Mouse (Mus musculus): Measurements from ENCODE around the gene Dbx2. TPM values are rescaled to one million over a fixed set of nuclear protein-coding genes. Genes with fewer than 3 reads are reported as not detected.

Dbx2 gene
- total RNA-seq (2021) = 10 to 100 TPM; 26.8 to 41.9 TPM

GRCm38 (mm10) chr15:95655860-95656259, at the start of gene Dbx2:
Gene Dbx2 (minus strand): TSS chr15:95655960.
- DNase-seq = no peak

- DNase-seq = no peak
These were observed 46.4 kb upstream of the Dbx2 start for GRCm38 (mm10) chr15:95702206-95702605.

GRCm38 (mm10) chr15:95701573-95701972, 45.8 kb upstream of the Dbx2 start:
- DNase-seq = no peak

- no peak for DNase-seq
These were observed 43.6 kb upstream of the Dbx2 start for GRCm38 (mm10) chr15:95699371-95699770.

GRCm38 (mm10) chr15:95693759-95694158, 38.0 kb upstream of the Dbx2 start:
- DNase-seq = peak in 1 of 2 experiments; percentile 34

GRCm38 (mm10) chr15:95691594-95691993, 35.8 kb upstream of the Dbx2 start:
- DNase-seq = no peak

- DNase-seq = no peak
These were observed 35.4 kb upstream of the Dbx2 start for GRCm38 (mm10) chr15:95691129-95691528.

- DNase-seq = no peak
These were observed 26.9 kb upstream of the Dbx2 start for GRCm38 (mm10) chr15:95682620-95683019.

- DNase-seq = no peak
These were observed 19.9 kb upstream of the Dbx2 start for GRCm38 (mm10) chr15:95675645-95676044.

- peak in 1 of 2 experiments; percentile 31 for DNase-seq
These were observed 19.4 kb upstream of the Dbx2 start for GRCm38 (mm10) chr15:95675176-95675575.

- DNase-seq = peak; percentile 67 to 72
These were observed 11.4 kb upstream of the Dbx2 start for GRCm38 (mm10) chr15:95667209-95667608.

- DNase-seq = no peak
These were observed 9.2 kb upstream of the Dbx2 start for GRCm38 (mm10) chr15:95665002-95665401.

- DNase-seq = no peak
These were observed 6.0 kb upstream of the Dbx2 start for GRCm38 (mm10) chr15:95661718-95662117.

GRCm38 (mm10) chr15:95660368-95660767, 4.6 kb upstream of the Dbx2 start:
- DNase-seq = no peak

GRCm38 (mm10) chr15:95654211-95654897, 1.4 kb downstream of the Dbx2 start:
- DNase-seq = peak in 1 of 2 experiments; percentile 24

GRCm38 (mm10) chr15:95653812-95654210, 1.9 kb downstream of the Dbx2 start:
- DNase-seq = no peak

- no peak for DNase-seq
These were observed 2.7 kb downstream of the Dbx2 start for GRCm38 (mm10) chr15:95652898-95653707.

GRCm38 (mm10) chr15:95651824-95652223, 3.9 kb downstream of the Dbx2 start:
- DNase-seq = no peak

- no peak for DNase-seq
These were observed 12.2 kb downstream of the Dbx2 start for GRCm38 (mm10) chr15:95643505-95644029.

- peak in 1 of 2 experiments; percentile 33 for DNase-seq
These were observed 15.4 kb downstream of the Dbx2 start for GRCm38 (mm10) chr15:95640347-95640746.

GRCm38 (mm10) chr15:95639829-95640134, 16.0 kb downstream of the Dbx2 start:
- no peak for DNase-seq

- DNase-seq = no peak
These were observed 16.5 kb downstream of the Dbx2 start for GRCm38 (mm10) chr15:95639115-95639828.

GRCm38 (mm10) chr15:95624396-95624795, 31.4 kb downstream of the Dbx2 start:
- DNase-seq = no peak

Measured in layer of hippocampus, postnatal 36 days (tissue).